Mouse (Mus musculus): ENCODE measurements around the gene Gm20388.

- TF ChIP-seq EP300 (IDR thresholded peaks at IDR 0.05; ENCODE audit: low read depth) (no peak), CTCF (IDR thresholded peaks at IDR 0.05; ENCODE audit: low read depth) (no peak)
Observed at GRCm38 (mm10) chr8:121074108-121074847, 1163.6 kb downstream of the Gm20388 start.

Data from liver, embryonic 14.5 days (tissue).